In the genomic region with DNA sequence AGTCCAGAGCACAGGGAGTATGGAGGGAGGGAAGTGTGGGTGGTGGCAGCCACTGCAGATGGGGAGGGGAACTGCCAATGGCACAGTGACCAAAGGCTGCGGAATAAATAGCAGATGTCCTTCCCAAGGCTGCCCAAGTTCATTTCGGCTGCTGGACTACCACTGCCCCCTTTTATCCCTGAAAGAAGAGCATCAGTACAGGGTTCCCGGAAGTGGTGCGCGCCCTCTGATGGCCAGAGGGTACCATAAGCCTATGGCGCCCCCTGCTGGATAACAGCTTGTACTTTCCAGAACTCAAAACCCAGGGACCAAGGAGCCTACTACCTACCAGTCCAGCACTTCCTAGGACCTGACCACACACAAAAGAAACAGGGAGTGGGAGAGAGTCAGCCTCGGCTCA, we compare ENCODE assay signal across 7 mouse cellular contexts. TPM values are rescaled to one million over a fixed set of nuclear protein-coding genes. Genes with fewer than 3 reads are reported as not detected.
DNase-seq lines count a peak whose midpoint lies in the region; ATAC-seq and TF ChIP-seq lines count a peak whose summit lies in the region.
"Not testable (repeated sequence)": the region's sequence is repeated elsewhere in the genome, so short reads cannot be mapped to it uniquely, and the experiment has no call there.

No protein-coding gene starts in this region.

- not testable (repeated sequence) for H3K36me3 ChIP-seq in intestine, postnatal 0 days (ENCODE audit: control insufficient read depth, insufficient read depth); limb, embryonic 15.5 days; midbrain, embryonic 11.5 days (ENCODE audit: control insufficient read depth, insufficient read depth, low read length)

- not testable (repeated sequence) for H3K4me1 ChIP-seq in intestine, postnatal 0 days (replicated peaks; ENCODE audit: control insufficient read depth, insufficient read depth, low read length); limb, embryonic 15.5 days; midbrain, embryonic 11.5 days (ENCODE audit: control insufficient read depth, insufficient read depth, low read length)

- H3K27ac ChIP-seq in intestine, postnatal 0 days (ENCODE audit: low read depth, low read length); limb, embryonic 15.5 days; midbrain, embryonic 11.5 days (ENCODE audit: low read depth, low read length): not testable (repeated sequence)

- not testable (repeated sequence) for H3K4me2 ChIP-seq in intestine, postnatal 0 days (replicated peaks; ENCODE audit: low read depth); midbrain, embryonic 11.5 days
- 0 out of 2 replicates have a peak overlapping the region, but pooled peaks have one; percentile 14 for H3K4me2 ChIP-seq in limb, embryonic 15.5 days

- H3K9ac ChIP-seq in intestine, postnatal 0 days (ENCODE audit: low read depth, low read length); limb, embryonic 15.5 days; midbrain, embryonic 11.5 days (ENCODE audit: low read length): not testable (repeated sequence)

- TF ChIP-seq CTCF in intestine, postnatal 0 days (IDR thresholded peaks at IDR 0.05; ENCODE audit: low read depth), result peak; percentile 76

- not testable (repeated sequence) for H3K9me3 ChIP-seq in intestine, postnatal 0 days (ENCODE audit: control insufficient read depth); limb, embryonic 15.5 days; midbrain, embryonic 11.5 days (ENCODE audit: control insufficient read depth, low read length)

- ATAC-seq in intestine, postnatal 0 days, result peak; percentile 39; the same call in 1 of the 2 replicates
- 0 out of 2 replicates have a peak, but pooled peaks have one; percentile 27 for ATAC-seq in limb, embryonic 15.5 days (ENCODE audit: insufficient number of reproducible peaks, low FRiP score, low TSS enrichment, low read depth)
- peak; percentile 33; the same call in 1 of the 2 replicates for ATAC-seq in midbrain, embryonic 11.5 days (ENCODE audit: low FRiP score)

- WGBS in intestine, postnatal 0 days, result 4% methylated on average over 6 of the region's 7 CpGs
- 4% methylated on average over 7 of the region's 7 CpGs for WGBS in limb, embryonic 15.5 days
- WGBS in midbrain, embryonic 11.5 days, result 6% methylated on average over 6 of the region's 7 CpGs

- not testable (repeated sequence) for H3K4me3 ChIP-seq in intestine, postnatal 0 days (ENCODE audit: low read depth, low read length); limb, embryonic 15.5 days; midbrain, embryonic 11.5 days (ENCODE audit: low read depth, low read length)

- not testable (repeated sequence) for H3K27me3 ChIP-seq in intestine, postnatal 0 days (replicated peaks; ENCODE audit: control insufficient read depth, insufficient read depth, low read length); limb, embryonic 15.5 days; midbrain, embryonic 11.5 days (ENCODE audit: control insufficient read depth, insufficient read depth, low read length)

- peak; percentile 62 to 82 for DNase-seq in adrenal gland, adult (ENCODE audit: inconsistent age in 2 of 2, low spot score in 1 of 2)
- peak; percentile 78 for DNase-seq in embryo, embryonic 11 days
- DNase-seq in heart, adult 18-20 months, result peak; percentile 60 to 68
- DNase-seq in midbrain, embryonic 11.5 days (ENCODE audit: low spot score, missing footprints), result peak; percentile 90
- DNase-seq in right cerebral cortex, postnatal 25 days, result peak; percentile 23

RNA-seq across cellular contexts. Expression of gene Gsdma, which starts 9.0 kb away (rescaled TPM):
- under 1 TPM; 0.10 TPM for total RNA-seq in heart, adult 18-20 months (2021)
- polyA plus RNA-seq in intestine, postnatal 0 days (2015; fragmentation: Nextera tagmentation; extraction: Ambion mirVana), result 0.38 and 0.42 TPM in 2 replicates
- polyA plus RNA-seq in limb, embryonic 15.5 days (2015; fragmentation: Nextera tagmentation; extraction: Ambion mirVana), result 10.5 and 14.7 TPM in 2 replicates
- not detected in 2 replicates for polyA plus RNA-seq in midbrain, embryonic 11.5 days (2014; fragmentation: Nextera tagmentation; extraction: Ambion mirVana)

RNA-seq across cellular contexts. Expression of gene Psmd3, which starts 9.2 kb away (rescaled TPM):
- total RNA-seq in heart, adult 18-20 months (2021), result 100 to 1,000 TPM in 1 of 2 experiments, 10 to 100 TPM in 1; 99.2 to 107 TPM
- polyA plus RNA-seq in intestine, postnatal 0 days (2015; fragmentation: Nextera tagmentation; extraction: Ambion mirVana), result 95.5 and 96.2 TPM in 2 replicates
- polyA plus RNA-seq in limb, embryonic 15.5 days (2015; fragmentation: Nextera tagmentation; extraction: Ambion mirVana), result 197 and 200 TPM in 2 replicates
- 142 and 155 TPM in 2 replicates for polyA plus RNA-seq in midbrain, embryonic 11.5 days (2014; fragmentation: Nextera tagmentation; extraction: Ambion mirVana)

RNA-seq across cellular contexts. Expression of gene Gsdma2, which starts 26.6 kb away (rescaled TPM):
- not detected for total RNA-seq in heart, adult 18-20 months (2021)
- 0.14 and 0.16 TPM in 2 replicates for polyA plus RNA-seq in intestine, postnatal 0 days (2015; fragmentation: Nextera tagmentation; extraction: Ambion mirVana)
- not detected in 2 replicates for polyA plus RNA-seq in limb, embryonic 15.5 days (2015; fragmentation: Nextera tagmentation; extraction: Ambion mirVana)
- polyA plus RNA-seq in midbrain, embryonic 11.5 days (2014; fragmentation: Nextera tagmentation; extraction: Ambion mirVana), result not detected in 2 replicates

RNA-seq across cellular contexts. Expression of gene Csf3, which starts 27.9 kb away (rescaled TPM):
- not detected for total RNA-seq in heart, adult 18-20 months (2021)
- 0.08 TPM in 1 of 2 replicates, not detected in the other for polyA plus RNA-seq in intestine, postnatal 0 days (2015; fragmentation: Nextera tagmentation; extraction: Ambion mirVana)
- 0.10 TPM in 1 of 2 replicates, not detected in the other for polyA plus RNA-seq in limb, embryonic 15.5 days (2015; fragmentation: Nextera tagmentation; extraction: Ambion mirVana)
- polyA plus RNA-seq in midbrain, embryonic 11.5 days (2014; fragmentation: Nextera tagmentation; extraction: Ambion mirVana), result not detected in 2 replicates

RNA-seq across cellular contexts. Expression of gene Gsdma3, which starts 47.0 kb away (rescaled TPM):
- 1 to 10 TPM; 3.0 to 3.1 TPM for total RNA-seq in heart, adult 18-20 months (2021)
- polyA plus RNA-seq in intestine, postnatal 0 days (2015; fragmentation: Nextera tagmentation; extraction: Ambion mirVana), result not detected in 2 replicates
- not detected in 2 replicates for polyA plus RNA-seq in limb, embryonic 15.5 days (2015; fragmentation: Nextera tagmentation; extraction: Ambion mirVana)
- polyA plus RNA-seq in midbrain, embryonic 11.5 days (2014; fragmentation: Nextera tagmentation; extraction: Ambion mirVana), result not detected in 2 replicates

Comparison
In these comparisons a context has a peak if more than half of its experiments do, and no peak if none do; other contexts are left out.
1. DNase-seq: peak in every context shown above with its lines; median percentile 90 in midbrain, embryonic 11.5 days; 78 in embryo, embryonic 11 days; 72 in adrenal gland, adult; 64 in heart, adult 18-20 months; 23 in right cerebral cortex, postnatal 25 days.